Mouse (Mus musculus) telencephalon, adult 2 months (tissue): ENCODE data around the gene Pld5.

Experiments used
- DNase-seq: peaks from one replicate; pipeline ENCODE4 v3.0.0-alpha.2; 2011; ENCODE audit warnings: low read depth, low spot score

Pld5 gene

GRCm38 (mm10) chr1:176167784-176168183 is 107.3 kb downstream of the Pld5 start:
- no peak for DNase-seq

GRCm38 (mm10) chr1:176167114-176167513 is 108.0 kb downstream of the Pld5 start:
- no peak for DNase-seq

- DNase-seq: no peak
These were observed 129.8 kb downstream of the Pld5 start for GRCm38 (mm10) chr1:176145306-176145705.

GRCm38 (mm10) chr1:176134379-176134778 is 140.7 kb downstream of the Pld5 start:
- DNase-seq: peak; percentile 29

GRCm38 (mm10) chr1:176125771-176126170 is 149.3 kb downstream of the Pld5 start:
- DNase-seq: no peak

- DNase-seq: no peak
These were observed 150.7 kb downstream of the Pld5 start for GRCm38 (mm10) chr1:176124441-176124840.

GRCm38 (mm10) chr1:176123781-176124180 is 151.3 kb downstream of the Pld5 start:
- DNase-seq: no peak

GRCm38 (mm10) chr1:176115604-176116003 is 159.5 kb downstream of the Pld5 start:
- DNase-seq: no peak

- DNase-seq: no peak
These were observed 176.3 kb downstream of the Pld5 start for GRCm38 (mm10) chr1:176098685-176099320.

GRCm38 (mm10) chr1:176092119-176092518 is 183.0 kb downstream of the Pld5 start:
- no peak for DNase-seq

GRCm38 (mm10) chr1:176089382-176089781 is 185.7 kb downstream of the Pld5 start:
- DNase-seq: peak; percentile 31

- DNase-seq: no peak
These were observed 189.0 kb downstream of the Pld5 start for GRCm38 (mm10) chr1:176085952-176086648.

- DNase-seq: no peak
These were observed 192.8 kb downstream of the Pld5 start for GRCm38 (mm10) chr1:176082306-176082705.

GRCm38 (mm10) chr1:176080969-176081368 is 194.1 kb downstream of the Pld5 start:
- DNase-seq: no peak

- DNase-seq: no peak
These were observed 196.7 kb downstream of the Pld5 start for GRCm38 (mm10) chr1:176078410-176078809.

- DNase-seq: no peak
These were observed 198.3 kb downstream of the Pld5 start for GRCm38 (mm10) chr1:176076799-176077198.

GRCm38 (mm10) chr1:176075810-176076209 is 199.3 kb downstream of the Pld5 start:
- DNase-seq: no peak

GRCm38 (mm10) chr1:176075409-176075808 is 199.7 kb downstream of the Pld5 start:
- DNase-seq: no peak

- peak; percentile 23 for DNase-seq
These were observed 200.6 kb downstream of the Pld5 start for GRCm38 (mm10) chr1:176074526-176074925.

GRCm38 (mm10) chr1:176065281-176065680 is 209.8 kb downstream of the Pld5 start:
- DNase-seq: no peak

- DNase-seq: no peak
These were observed 210.6 kb downstream of the Pld5 start for GRCm38 (mm10) chr1:176064471-176064870.

- no peak for DNase-seq
These were observed 221.5 kb downstream of the Pld5 start for GRCm38 (mm10) chr1:176053653-176054052.

GRCm38 (mm10) chr1:176046995-176047394 is 228.1 kb downstream of the Pld5 start:
- DNase-seq: no peak
